Mouse (Mus musculus): ENCODE data around the gene Vrk3. TPM values are rescaled to one million over a fixed set of nuclear protein-coding genes. Genes with fewer than 3 reads are reported as not detected.

Vrk3 gene
- total RNA-seq, 2 experiments from 2014 or later: 27.0 to 30.6 TPM

DNA sequence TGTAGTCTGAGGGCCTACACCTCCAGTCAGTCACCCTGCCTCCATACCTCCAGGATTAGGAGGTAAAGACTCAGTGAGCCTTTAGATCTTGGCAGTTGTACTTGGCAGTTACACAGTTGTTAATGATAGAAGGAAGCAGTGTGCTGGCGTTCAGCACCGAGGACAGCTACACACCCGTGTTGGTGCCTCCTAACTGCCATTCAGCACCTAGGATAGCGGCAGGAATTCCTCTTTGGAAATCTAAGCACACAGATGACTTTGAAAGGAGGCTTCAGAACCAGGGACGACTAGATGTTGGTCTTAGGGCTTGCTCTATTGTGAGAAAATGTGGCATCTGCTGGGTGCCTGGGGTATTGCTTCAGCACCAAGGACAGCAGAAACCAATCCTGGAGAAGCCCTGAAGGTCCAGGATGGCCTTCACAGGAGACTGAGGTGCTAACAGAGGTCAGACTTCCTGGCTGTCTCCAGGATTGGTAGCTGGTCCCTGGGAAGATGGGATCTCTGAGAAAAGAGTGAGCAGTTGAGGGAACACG, 21.9 kb downstream of the Vrk3 start:
- intact Hi-C loops (cut with DNase I): no loop called here
- TF ChIP-seq CTCF (IDR thresholded peaks at IDR 0.05): no peak
- DNase-seq (ENCODE audit: extremely low spot score in 1 of 2, low spot score in 2 of 2): no peak

DNA sequence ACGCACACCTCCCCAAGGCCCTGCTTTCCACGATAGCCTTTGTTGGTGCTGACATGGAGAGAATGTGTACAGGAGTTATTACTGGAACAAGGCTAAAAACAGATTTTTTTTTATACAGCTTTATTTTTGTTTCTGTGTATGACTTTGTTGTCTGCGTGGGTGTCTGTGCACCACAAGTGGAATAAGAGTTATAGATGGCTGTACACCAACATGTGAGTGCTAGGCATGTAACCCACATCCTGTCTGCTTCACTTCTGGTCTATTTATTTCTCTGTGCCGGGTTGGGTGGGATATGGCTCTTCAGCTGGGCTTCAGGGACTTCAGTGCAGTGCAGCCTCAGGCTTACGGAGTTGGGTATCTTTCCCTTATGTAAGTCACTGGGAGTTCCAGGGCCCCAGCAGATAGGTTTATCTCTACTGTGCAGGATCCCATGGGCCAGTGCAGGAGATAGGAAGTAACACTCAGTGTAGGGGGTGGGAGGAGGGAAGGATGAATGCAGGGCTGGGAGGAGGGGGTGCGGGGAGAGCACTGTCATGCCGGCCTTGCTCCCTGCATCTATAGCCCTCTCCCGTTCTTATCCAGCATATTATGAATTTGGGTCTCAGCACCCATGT, 24.5 kb downstream of the Vrk3 start:
- no peak for DNase-seq (ENCODE audit: extremely low spot score in 1 of 2, low spot score in 2 of 2)
- no peak overlapping the region for H3K27ac ChIP-seq
- intact Hi-C loops (cut with DNase I): no loop called here

More for the DNA sequence above, 21.9 kb downstream of the Vrk3 start:
- no peak overlapping the region for H3K4me3 ChIP-seq
- H3K27ac ChIP-seq: no peak overlapping the region

DNA sequence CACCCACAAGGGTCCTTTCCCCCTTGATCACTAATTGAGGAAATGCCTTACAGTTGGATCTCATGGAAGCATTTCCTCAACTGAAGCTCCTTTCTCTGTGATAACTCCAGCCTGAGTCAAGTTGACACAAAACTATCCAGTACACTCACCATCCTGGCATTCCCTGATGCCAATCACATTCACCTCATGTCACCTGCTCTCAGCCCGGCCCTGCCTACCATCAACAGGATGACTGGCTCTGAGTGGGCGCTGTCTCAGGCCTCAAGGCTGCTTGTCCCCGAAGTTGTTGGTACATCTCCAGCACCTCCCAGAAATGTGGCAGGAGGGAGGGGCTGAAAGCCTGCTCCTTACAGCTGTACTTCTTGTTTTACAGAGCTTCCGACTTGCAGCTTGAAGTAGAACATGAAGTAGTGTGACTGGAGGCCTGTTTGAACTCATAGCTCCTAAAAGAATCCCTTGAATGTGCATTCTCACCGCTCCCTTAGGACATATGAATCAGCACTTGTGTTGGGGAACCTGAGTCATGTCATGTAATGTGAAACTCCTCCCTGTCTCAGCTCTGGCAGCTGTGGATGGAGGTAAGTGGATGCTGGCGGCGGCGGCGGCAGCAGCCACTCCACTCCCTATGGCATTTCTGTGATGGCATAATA, 28.8 kb downstream of the Vrk3 start:
- Histone ChIP-seq H3K27ac (no peak overlapping the region), H3K4me3 (no peak overlapping the region)
- DNase-seq (ENCODE audit: extremely low spot score in 1 of 2, low spot score in 2 of 2): no peak
- intact Hi-C loops (cut with DNase I): no loop called here
- no peak for TF ChIP-seq CTCF (IDR thresholded peaks at IDR 0.05)

More for the DNA sequence above, 24.5 kb downstream of the Vrk3 start:
- TF ChIP-seq CTCF (IDR thresholded peaks at IDR 0.05): no peak
- H3K4me3 ChIP-seq: no peak overlapping the region

DNA sequence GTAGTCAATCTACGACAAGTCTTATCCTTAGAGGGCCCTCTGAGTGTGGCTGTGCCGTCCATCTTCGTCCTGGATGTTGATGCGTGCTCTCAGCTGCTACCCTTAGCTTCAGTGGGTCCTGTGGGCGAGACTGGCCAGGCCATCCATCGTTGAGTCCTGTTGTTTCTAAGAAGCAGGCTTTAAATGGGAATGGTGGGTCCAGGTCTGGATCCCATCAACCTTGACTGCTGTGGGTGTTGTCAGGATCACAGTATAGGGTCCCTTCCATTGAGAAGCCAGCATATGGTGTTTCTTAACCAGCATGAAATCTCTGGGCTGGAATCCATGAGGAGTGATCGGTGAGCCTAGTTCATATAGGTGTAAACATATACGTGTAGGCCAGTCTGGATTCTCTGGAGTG, 31.9 kb downstream of the Vrk3 start:
- DNase-seq (ENCODE audit: extremely low spot score in 1 of 2, low spot score in 2 of 2): no peak
- Histone ChIP-seq H3K4me3 (no peak overlapping the region), H3K27ac (no peak overlapping the region)
- intact Hi-C loops (cut with DNase I): no loop called here
- TF ChIP-seq CTCF (IDR thresholded peaks at IDR 0.05): no peak

DNA sequence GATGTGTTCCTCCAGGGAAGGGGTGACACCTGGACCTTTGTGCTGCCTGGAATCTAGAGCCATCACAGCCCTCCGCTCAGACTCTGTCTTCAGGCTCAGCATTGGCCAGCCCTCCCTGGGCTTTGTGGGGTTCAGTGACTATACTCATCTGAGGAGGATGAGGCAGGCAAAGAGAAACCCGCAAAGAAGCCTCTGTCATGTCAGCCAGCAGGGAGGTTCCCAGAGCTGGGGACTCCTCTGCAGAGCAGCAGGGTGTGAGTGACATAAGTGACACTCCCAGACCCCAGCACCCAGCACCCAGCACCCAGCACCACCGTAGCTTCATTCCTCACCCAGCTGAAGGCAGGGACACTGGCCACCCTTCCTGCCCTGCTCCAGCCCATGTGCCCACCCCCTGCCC, 41.3 kb downstream of the Vrk3 start:
- Histone ChIP-seq H3K27ac (no peak overlapping the region), H3K4me3 (no peak overlapping the region)
- intact Hi-C loops (cut with DNase I): no loop called here
- no peak for TF ChIP-seq CTCF (IDR thresholded peaks at IDR 0.05)
- no peak for DNase-seq (ENCODE audit: extremely low spot score in 1 of 2, low spot score in 2 of 2)

DNA sequence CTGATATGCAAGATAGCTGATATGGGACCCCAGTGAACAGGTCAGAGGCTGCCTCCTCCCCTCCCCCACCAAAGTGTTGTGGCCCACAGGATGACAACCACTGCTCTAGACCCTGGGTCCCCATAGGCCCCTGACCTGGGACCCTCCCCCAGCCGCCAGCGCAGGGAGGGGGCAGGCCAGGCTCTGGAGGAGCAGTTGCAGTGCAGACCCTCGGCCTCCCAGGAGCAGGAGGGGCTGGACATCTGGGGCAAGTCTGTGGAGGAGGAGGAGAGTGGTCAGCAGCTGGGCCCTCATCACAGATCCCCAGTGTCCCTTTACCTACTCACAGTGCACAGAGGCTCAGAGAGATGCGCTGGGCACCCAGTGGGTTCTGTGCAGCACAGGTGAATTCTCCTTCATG, 41.9 kb downstream of the Vrk3 start:
- DNase-seq (ENCODE audit: extremely low spot score in 1 of 2, low spot score in 2 of 2): no peak
- no peak for TF ChIP-seq CTCF (IDR thresholded peaks at IDR 0.05)
- intact Hi-C loops (cut with DNase I): no loop called here
- Histone ChIP-seq H3K4me3 (no peak overlapping the region), H3K27ac (no peak overlapping the region)

DNA sequence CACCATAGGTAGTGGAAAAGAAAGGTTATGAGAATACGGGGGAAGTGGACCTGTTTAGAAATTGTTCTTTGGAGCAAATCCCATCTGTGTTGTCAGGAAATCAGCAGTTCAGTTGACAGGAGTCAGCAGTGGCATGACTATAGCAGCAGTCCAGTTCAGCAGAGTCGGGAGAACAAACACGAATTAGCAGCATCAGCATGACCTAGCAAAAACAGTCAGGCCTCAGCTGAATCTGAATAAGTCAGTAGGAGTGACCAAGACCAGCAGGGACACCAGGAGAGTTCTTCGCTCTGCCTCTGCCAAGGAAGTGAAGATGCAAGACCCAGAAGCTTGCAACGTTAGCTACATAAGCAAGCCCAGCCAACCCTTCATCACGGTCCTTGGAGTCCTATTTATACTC, 44.6 kb downstream of the Vrk3 start:
- intact Hi-C loops (cut with DNase I): no loop called here
- no peak overlapping the region for H3K27ac ChIP-seq
- H3K4me3 ChIP-seq: no peak overlapping the region
- TF ChIP-seq CTCF (IDR thresholded peaks at IDR 0.05): no peak
- DNase-seq (ENCODE audit: extremely low spot score in 1 of 2, low spot score in 2 of 2): no peak

DNA sequence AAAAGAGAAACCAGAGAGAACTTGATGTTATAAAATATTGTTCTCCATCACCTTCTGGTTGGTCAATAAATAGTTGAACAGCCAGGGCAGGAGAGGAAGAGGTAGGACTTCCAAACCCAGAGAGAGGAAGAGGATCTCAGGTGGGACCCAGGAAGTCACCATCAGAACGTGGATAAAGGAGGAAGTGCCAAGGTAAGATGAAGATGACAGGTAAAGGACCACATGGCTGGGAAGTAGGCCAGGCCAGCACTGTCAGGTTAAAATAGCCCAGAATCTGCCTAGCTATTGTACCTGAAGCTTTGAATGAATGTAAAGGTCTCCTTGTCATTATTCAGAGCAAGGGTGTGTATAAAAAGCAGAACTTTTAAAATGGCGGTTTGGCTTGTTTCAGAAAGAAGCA, 60.7 kb downstream of the Vrk3 start:
- intact Hi-C loops (cut with DNase I): loop anchor here (10.0 kb wide), 1 partner anchor 194 kb away; no protein-coding TSS in a partner anchor
- Histone ChIP-seq H3K27ac (no peak overlapping the region), H3K4me3 (no peak overlapping the region)
- DNase-seq (ENCODE audit: extremely low spot score in 1 of 2, low spot score in 2 of 2): peak in 1 of 2 experiments; percentile 1
- no peak for TF ChIP-seq CTCF (IDR thresholded peaks at IDR 0.05)

DNA sequence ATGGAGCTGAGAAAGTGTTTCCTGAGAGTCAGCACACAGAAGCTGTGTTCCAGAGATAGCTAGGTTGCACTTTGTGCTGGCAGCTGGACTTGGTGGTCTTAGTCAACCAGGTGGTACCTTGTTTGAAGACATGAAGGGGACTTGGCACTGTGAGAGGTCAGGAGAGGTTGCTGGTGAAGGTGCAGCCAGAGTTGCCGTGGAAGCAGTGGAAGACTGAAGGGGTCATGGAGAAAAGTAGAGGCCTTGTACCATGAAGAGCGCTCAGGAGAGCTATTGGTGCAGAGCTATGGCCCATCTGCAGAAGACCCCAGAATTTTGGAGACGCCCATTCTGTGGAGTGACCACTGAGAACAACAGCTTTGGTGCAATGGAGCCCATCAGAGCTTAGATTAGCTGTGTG, 61.3 kb downstream of the Vrk3 start:
- no peak for TF ChIP-seq CTCF (IDR thresholded peaks at IDR 0.05)
- Histone ChIP-seq H3K27ac (no peak overlapping the region), H3K4me3 (no peak overlapping the region)
- intact Hi-C loops (cut with DNase I): loop anchor here (10.0 kb wide), 1 partner anchor 195 kb away; no protein-coding TSS in a partner anchor
- DNase-seq (ENCODE audit: extremely low spot score in 1 of 2, low spot score in 2 of 2): peak in 1 of 2 experiments; percentile 2

DNA sequence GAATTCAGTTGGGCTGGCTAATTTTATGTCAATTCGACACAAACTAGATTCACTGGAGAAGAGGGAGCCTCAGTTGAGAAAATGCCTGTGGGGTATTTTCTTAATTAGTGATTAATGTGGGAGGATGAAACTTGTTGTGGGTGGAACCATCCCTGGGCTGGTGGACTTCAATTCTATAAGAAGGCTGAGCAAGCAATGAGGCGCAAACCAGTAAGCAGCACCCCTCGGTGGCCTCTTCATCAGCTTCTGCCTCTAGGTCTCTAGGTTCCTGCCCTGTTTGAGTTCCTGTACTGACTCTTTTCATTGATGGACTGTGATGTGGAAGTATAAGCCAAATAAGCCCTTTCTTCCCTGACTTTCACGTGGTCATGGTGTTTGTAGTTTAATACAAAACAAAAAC, 62.2 kb downstream of the Vrk3 start:
- no peak overlapping the region for H3K4me3 ChIP-seq
- intact Hi-C loops (cut with DNase I): no loop called here
- DNase-seq (ENCODE audit: extremely low spot score in 1 of 2, low spot score in 2 of 2): peak in 1 of 2 experiments; percentile 2
- TF ChIP-seq CTCF (IDR thresholded peaks at IDR 0.05): no peak
- no peak overlapping the region for H3K27ac ChIP-seq

DNA sequence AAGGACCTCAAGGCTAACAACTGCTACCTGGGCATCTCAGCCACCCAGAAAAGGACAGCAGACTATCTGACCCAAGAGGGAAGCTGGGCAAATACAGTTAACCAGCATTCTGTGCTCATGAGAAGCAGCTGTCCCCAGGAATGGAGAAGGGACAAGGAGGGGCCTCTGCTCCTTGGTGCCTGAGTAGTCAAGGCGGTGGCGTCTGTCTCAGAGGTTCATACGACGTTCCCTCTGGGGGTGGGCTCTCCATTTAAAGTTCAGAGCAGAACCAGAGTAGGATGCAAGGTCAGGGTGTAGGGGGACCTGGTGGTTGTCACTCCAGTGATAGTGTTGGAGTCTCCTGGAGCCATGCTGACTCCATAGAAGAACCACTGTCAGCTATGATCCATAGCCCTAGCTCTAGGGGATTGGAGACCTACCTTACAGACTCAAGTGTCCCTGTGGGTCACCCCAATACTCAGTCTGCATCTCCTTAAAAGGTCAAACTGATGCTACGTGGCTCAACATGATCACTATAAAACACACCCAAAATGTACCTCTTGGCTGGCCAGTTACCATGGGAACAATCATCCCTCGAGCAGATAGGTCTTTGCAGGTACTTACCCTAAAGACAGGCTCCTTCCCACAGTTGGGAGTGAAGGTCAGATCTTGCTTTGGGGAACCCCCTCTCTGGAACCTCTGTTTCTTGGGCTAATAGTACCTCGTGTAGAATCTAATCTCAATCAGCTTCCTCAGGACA, 62.8 kb downstream of the Vrk3 start:
- intact Hi-C loops (cut with DNase I): no loop called here
- DNase-seq (ENCODE audit: extremely low spot score in 1 of 2, low spot score in 2 of 2): peak in 1 of 2 experiments; percentile 3

More for the DNA sequence above, 62.8 kb downstream of the Vrk3 start:
- no peak overlapping the region for H3K4me3 ChIP-seq
- no peak for TF ChIP-seq CTCF (IDR thresholded peaks at IDR 0.05)
- no peak overlapping the region for H3K27ac ChIP-seq
